Mouse (Mus musculus): ENCODE data around the gene Fam217a. TPM values are rescaled to one million over a fixed set of nuclear protein-coding genes. Genes with fewer than 3 reads are reported as not detected.
"Not testable (repeated sequence)": the region's sequence is repeated elsewhere in the genome, so short reads cannot be mapped to it uniquely, and the experiment has no call there.

Fam217a gene
- polyA plus RNA-seq, 1 experiment from 2014 or later = 6.0 TPM

- Histone ChIP-seq H3K36me3 (ENCODE audit: control insufficient read depth, insufficient read depth, low read length) (no peaks in the 10 kb centered on the region), H3K9me3 (ENCODE audit: control insufficient read depth, low read length) (no peaks in the 10 kb centered on the region), H3K27me3 (ENCODE audit: control insufficient read depth, insufficient read depth, low read length) (no peaks in the 10 kb centered on the region), H3K27ac (ENCODE audit: low read depth, low read length) (no peak overlapping the region), H3K4me3 (ENCODE audit: low read length) (no peak overlapping the region), H3K4me2 (replicated peaks; ENCODE audit: low read depth, low read length) (no peak overlapping the region), H3K4me1 (ENCODE audit: control insufficient read depth, insufficient read depth, low read length) (no peaks in the 10 kb centered on the region), H3K9ac (ENCODE audit: low read depth, low read length) (no peak overlapping the region)
- no peak for ATAC-seq (ENCODE audit: low FRiP score, low TSS enrichment)
- WGBS = 92% methylated on average over 4 of the region's 4 CpGs
Observed at GRCm38 (mm10) chr13:34960996-34961770, 37.1 kb upstream of the Fam217a start.

- 88% methylated on average over 3 of the region's 3 CpGs for WGBS
- not testable (repeated sequence) for H3K4me1 ChIP-seq (ENCODE audit: control insufficient read depth, insufficient read depth, low read length); H3K9me3 ChIP-seq (ENCODE audit: control insufficient read depth, low read length); H3K9ac ChIP-seq (ENCODE audit: low read depth, low read length); H3K27ac ChIP-seq (ENCODE audit: low read depth, low read length); ATAC-seq (ENCODE audit: low FRiP score, low TSS enrichment); H3K4me3 ChIP-seq (ENCODE audit: low read length); H3K36me3 ChIP-seq (ENCODE audit: control insufficient read depth, insufficient read depth, low read length); H3K4me2 ChIP-seq (replicated peaks; ENCODE audit: low read depth, low read length); H3K27me3 ChIP-seq (ENCODE audit: control insufficient read depth, insufficient read depth, low read length)
Observed at GRCm38 (mm10) chr13:34958158-34958557, 34.0 kb upstream of the Fam217a start.

GRCm38 (mm10) chr13:34956901-34957300, 32.8 kb upstream of the Fam217a start:
- H3K4me2 ChIP-seq (replicated peaks; ENCODE audit: low read depth, low read length) = no peak overlapping the region
- H3K9ac ChIP-seq (ENCODE audit: low read depth, low read length) = no peak overlapping the region
- no peaks in the 10 kb centered on the region for H3K4me1 ChIP-seq (ENCODE audit: control insufficient read depth, insufficient read depth, low read length)
- no peak overlapping the region for H3K4me3 ChIP-seq (ENCODE audit: low read length)
- ATAC-seq (ENCODE audit: low FRiP score, low TSS enrichment) = no peak
- 94% methylated on average over 4 of the region's 4 CpGs for WGBS
- no peaks in the 10 kb centered on the region for H3K27me3 ChIP-seq (ENCODE audit: control insufficient read depth, insufficient read depth, low read length)
- no peak overlapping the region for H3K27ac ChIP-seq (ENCODE audit: low read depth, low read length)
- H3K36me3 ChIP-seq (ENCODE audit: control insufficient read depth, insufficient read depth, low read length) = no peaks in the 10 kb centered on the region
- H3K9me3 ChIP-seq (ENCODE audit: control insufficient read depth, low read length) = no peaks in the 10 kb centered on the region

- H3K4me2 ChIP-seq (replicated peaks; ENCODE audit: low read depth, low read length); H3K27me3 ChIP-seq (ENCODE audit: control insufficient read depth, insufficient read depth, low read length); H3K4me1 ChIP-seq (ENCODE audit: control insufficient read depth, insufficient read depth, low read length); H3K36me3 ChIP-seq (ENCODE audit: control insufficient read depth, insufficient read depth, low read length); ATAC-seq (ENCODE audit: low FRiP score, low TSS enrichment); H3K9me3 ChIP-seq (ENCODE audit: control insufficient read depth, low read length); H3K9ac ChIP-seq (ENCODE audit: low read depth, low read length); H3K27ac ChIP-seq (ENCODE audit: low read depth, low read length); H3K4me3 ChIP-seq (ENCODE audit: low read length): not testable (repeated sequence)
- WGBS = 90% methylated on average over 2 of the region's 2 CpGs
Observed at GRCm38 (mm10) chr13:34951437-34951836, 27.3 kb upstream of the Fam217a start.

- no peak overlapping the region for H3K4me2 ChIP-seq (replicated peaks; ENCODE audit: low read depth, low read length)
- no peaks in the 10 kb centered on the region for H3K4me1 ChIP-seq (ENCODE audit: control insufficient read depth, insufficient read depth, low read length)
- H3K27ac ChIP-seq (ENCODE audit: low read depth, low read length) = no peak overlapping the region
- no peak for ATAC-seq (ENCODE audit: low FRiP score, low TSS enrichment)
- no peak overlapping the region for H3K4me3 ChIP-seq (ENCODE audit: low read length)
- no peak overlapping the region for H3K9ac ChIP-seq (ENCODE audit: low read depth, low read length)
- H3K27me3 ChIP-seq (ENCODE audit: control insufficient read depth, insufficient read depth, low read length) = no peaks in the 10 kb centered on the region
- no peaks in the 10 kb centered on the region for H3K9me3 ChIP-seq (ENCODE audit: control insufficient read depth, low read length)
- no peaks in the 10 kb centered on the region for H3K36me3 ChIP-seq (ENCODE audit: control insufficient read depth, insufficient read depth, low read length)
Observed at GRCm38 (mm10) chr13:34942370-34942769, 18.3 kb upstream of the Fam217a start.

- H3K4me2 ChIP-seq (replicated peaks; ENCODE audit: low read depth, low read length) = no peak overlapping the region
- no peaks in the 10 kb centered on the region for H3K27me3 ChIP-seq (ENCODE audit: control insufficient read depth, insufficient read depth, low read length)
- H3K27ac ChIP-seq (ENCODE audit: low read depth, low read length) = no peak overlapping the region
- no peak for ATAC-seq (ENCODE audit: low FRiP score, low TSS enrichment)
- no peaks in the 10 kb centered on the region for H3K9me3 ChIP-seq (ENCODE audit: control insufficient read depth, low read length)
- no peaks in the 10 kb centered on the region for H3K36me3 ChIP-seq (ENCODE audit: control insufficient read depth, insufficient read depth, low read length)
- no peak overlapping the region for H3K9ac ChIP-seq (ENCODE audit: low read depth, low read length)
- H3K4me1 ChIP-seq (ENCODE audit: control insufficient read depth, insufficient read depth, low read length) = no peaks in the 10 kb centered on the region
- WGBS = 78% methylated on average over 10 of the region's 10 CpGs
- no peak overlapping the region for H3K4me3 ChIP-seq (ENCODE audit: low read length)
Observed at GRCm38 (mm10) chr13:34934931-34935644, 11.0 kb upstream of the Fam217a start.

GRCm38 (mm10) chr13:34916520-34917167, 7.5 kb downstream of the Fam217a start:
- Histone ChIP-seq H3K9ac (ENCODE audit: low read depth, low read length) (peak overlapping the region; percentile 40; the same call in 1 of the 2 replicates), H3K27ac (ENCODE audit: low read depth, low read length) (no peak overlapping the region)

GRCm38 (mm10) chr13:34914614-34915013, 9.5 kb downstream of the Fam217a start:
- Histone ChIP-seq H3K4me1 (ENCODE audit: control insufficient read depth, insufficient read depth, low read length) (0 out of 2 replicates have a peak, but pooled peaks cover 5% of the 10 kb centered on the region), H3K36me3 (ENCODE audit: control insufficient read depth, insufficient read depth, low read length) (no peaks in the 10 kb centered on the region), H3K4me2 (replicated peaks; ENCODE audit: low read depth, low read length) (no peak overlapping the region), H3K9ac (ENCODE audit: low read depth, low read length) (no peak overlapping the region), H3K9me3 (ENCODE audit: control insufficient read depth, low read length) (no peaks in the 10 kb centered on the region), H3K27ac (ENCODE audit: low read depth, low read length) (no peak overlapping the region), H3K4me3 (ENCODE audit: low read length) (no peak overlapping the region), H3K27me3 (ENCODE audit: control insufficient read depth, insufficient read depth, low read length) (no peaks in the 10 kb centered on the region)
- WGBS = 74% methylated on average over 9 of the region's 9 CpGs
- no peak for ATAC-seq (ENCODE audit: low FRiP score, low TSS enrichment)

More at GRCm38 (mm10) chr13:34916520-34917167, 7.5 kb downstream of the Fam217a start:
- peak; percentile 92 for ATAC-seq (ENCODE audit: low FRiP score, low TSS enrichment)
- Histone ChIP-seq H3K36me3 (ENCODE audit: control insufficient read depth, insufficient read depth, low read length) (no peaks in the 10 kb centered on the region), H3K9me3 (ENCODE audit: control insufficient read depth, low read length) (no peaks in the 10 kb centered on the region), H3K4me3 (ENCODE audit: low read length) (peak overlapping the region; percentile 21), H3K4me2 (replicated peaks; ENCODE audit: low read depth, low read length) (peak overlapping the region; percentile 51), H3K27me3 (ENCODE audit: control insufficient read depth, insufficient read depth, low read length) (no peaks in the 10 kb centered on the region), H3K4me1 (ENCODE audit: control insufficient read depth, insufficient read depth, low read length) (0 out of 2 replicates have a peak, but pooled peaks cover 5% of the 10 kb centered on the region)
- WGBS = 38% methylated on average over 36 of the region's 37 CpGs

- Histone ChIP-seq H3K36me3 (ENCODE audit: control insufficient read depth, insufficient read depth, low read length) (peaks cover 91% of the 10 kb centered on the region), H3K4me3 (ENCODE audit: low read length) (no peak overlapping the region)
Observed at GRCm38 (mm10) chr13:34892871-34893270, 31.2 kb downstream of the Fam217a start.

More at GRCm38 (mm10) chr13:34892871-34893270, 31.2 kb downstream of the Fam217a start:
- no peaks in the 10 kb centered on the region for H3K9me3 ChIP-seq (ENCODE audit: control insufficient read depth, low read length)
- no peaks in the 10 kb centered on the region for H3K4me1 ChIP-seq (ENCODE audit: control insufficient read depth, insufficient read depth, low read length)
- 97% methylated on average over 1 of the region's 1 CpGs for WGBS
- H3K27me3 ChIP-seq (ENCODE audit: control insufficient read depth, insufficient read depth, low read length) = no peaks in the 10 kb centered on the region
- H3K27ac ChIP-seq (ENCODE audit: low read depth, low read length) = no peak overlapping the region
- ATAC-seq (ENCODE audit: low FRiP score, low TSS enrichment) = no peak
- H3K4me2 ChIP-seq (replicated peaks; ENCODE audit: low read depth, low read length) = no peak overlapping the region
- no peak overlapping the region for H3K9ac ChIP-seq (ENCODE audit: low read depth, low read length)

Measured in kidney, embryonic 14.5 days (tissue).